Mouse (Mus musculus) R1 (cell line): ENCODE measurements at regions not wholly inside any gene's neighbourhood (a gene's known extent, or its start where the extent isn't known, plus 50 kb on each side); places are given as distances from the start of the nearest gene placed in this dataset.

Source experiments
- DNase-seq: peaks from one replicate; pipeline ENCODE4 v3.0.0-alpha.2; 2018; ENCODE audit warnings: low read depth, low spot score

- no peak for DNase-seq
Measured at GRCm38 (mm10) chr15:88370366-88370765, 229.7 kb upstream of the Zdhhc25 start.

- no peak for DNase-seq
Measured at GRCm38 (mm10) chr15:88372039-88372438, 228.1 kb upstream of the Zdhhc25 start.

- no peak for DNase-seq
Measured at GRCm38 (mm10) chr15:88373923-88374322, 226.2 kb upstream of the Zdhhc25 start.

GRCm38 (mm10) chr15:88379342-88379741 lies 220.8 kb upstream of the Zdhhc25 start:
- DNase-seq = no peak

- DNase-seq = no peak
Measured at GRCm38 (mm10) chr15:88379951-88380623, 220.0 kb upstream of the Zdhhc25 start.

GRCm38 (mm10) chr15:88381419-88381818 lies 218.7 kb upstream of the Zdhhc25 start:
- no peak for DNase-seq

GRCm38 (mm10) chr15:88385943-88386342 lies 214.2 kb upstream of the Zdhhc25 start:
- peak; percentile 21 for DNase-seq

GRCm38 (mm10) chr15:88386711-88387110 lies 213.4 kb upstream of the Zdhhc25 start:
- no peak for DNase-seq

GRCm38 (mm10) chr15:88391822-88392221 lies 208.3 kb upstream of the Zdhhc25 start:
- peak; percentile 60 for DNase-seq

GRCm38 (mm10) chr15:88399064-88399463 lies 201.0 kb upstream of the Zdhhc25 start:
- DNase-seq = peak; percentile 49

GRCm38 (mm10) chr15:88399989-88400388 lies 200.1 kb upstream of the Zdhhc25 start:
- DNase-seq = peak; percentile 66

GRCm38 (mm10) chr15:88400787-88401186 lies 199.3 kb upstream of the Zdhhc25 start:
- DNase-seq = peak; percentile 56

GRCm38 (mm10) chr15:88408461-88409379 lies 191.4 kb upstream of the Zdhhc25 start:
- no peak for DNase-seq

GRCm38 (mm10) chr15:88414206-88414605 lies 185.9 kb upstream of the Zdhhc25 start:
- no peak for DNase-seq

- no peak for DNase-seq
Measured at GRCm38 (mm10) chr15:88418881-88419280, 181.2 kb upstream of the Zdhhc25 start.

GRCm38 (mm10) chr15:88428441-88428840 lies 171.7 kb upstream of the Zdhhc25 start:
- peak; percentile 10 for DNase-seq

GRCm38 (mm10) chr15:88430941-88431340 lies 169.2 kb upstream of the Zdhhc25 start:
- no peak for DNase-seq

GRCm38 (mm10) chr15:88448272-88448671 lies 151.8 kb upstream of the Zdhhc25 start:
- DNase-seq = no peak

- no peak for DNase-seq
Measured at GRCm38 (mm10) chr15:88451241-88451640, 148.9 kb upstream of the Zdhhc25 start.

GRCm38 (mm10) chr15:88468107-88468506 lies 132.0 kb upstream of the Zdhhc25 start:
- no peak for DNase-seq

GRCm38 (mm10) chr15:88468810-88469209 lies 131.3 kb upstream of the Zdhhc25 start:
- DNase-seq = peak; percentile 53
